Mouse (Mus musculus) thymus, adult 2 months (tissue): ENCODE measurements around the gene Cpsf7.

Source experiments
- CTCF ChIP-seq: fragments of 200-500 bp; IDR thresholded peaks from 2 replicates; pipeline ENCODE4 v1.5.1; 2012; ENCODE audit warnings: mild to moderate bottlenecking, control low read depth, low read length, moderate library complexity, borderline replicate concordance; ENCODE audit not compliant: control insufficient read depth, poor library complexity, insufficient read depth; ENCODE audit errors: extremely low read depth
- POLR2A ChIP-seq: fragments of 200-500 bp; IDR thresholded peaks from 2 replicates; pipeline ENCODE4 v1.6.1; 2012; ENCODE audit warnings: mild to moderate bottlenecking, low read length, control low read depth, moderate library complexity; ENCODE audit not compliant: control insufficient read depth, poor library complexity, insufficient read depth; ENCODE audit errors: extremely low read depth

GRCm38 (mm10) chr19:10591659-10592377, 66.8 kb downstream of the Cpsf7 start:
- TF ChIP-seq POLR2A: no peak
- no peak for TF ChIP-seq CTCF
